Mouse (Mus musculus) heart, adult 2 months (tissue): Measurements from ENCODE around the gene Ing4.

Experiments used
- CTCF ChIP-seq: fragments of 200-600 bp; IDR thresholded peaks from 2 replicates; pipeline ENCODE4 v1.8.1; 2022; ENCODE audit warnings: antibody characterized with exemption, mild to moderate bottlenecking, moderate library complexity
- EP300 ChIP-seq: fragments of 200-500 bp; IDR thresholded peaks from 2 replicates; pipeline ENCODE4 v1.6.1; 2011; ENCODE audit warnings: low read depth, low read length, control low read depth; ENCODE audit not compliant: insufficient read depth
- POLR2A ChIP-seq: fragments of 200-500 bp; IDR thresholded peaks from 2 replicates; pipeline ENCODE4 v1.6.1; 2011; ENCODE audit warnings: mild to moderate bottlenecking, low read depth, low read length, control low read depth; ENCODE audit not compliant: insufficient read depth

GRCm38 (mm10) chr6:124996551-124997501 lies 42.7 kb upstream of the Ing4 start, which contains the start of gene Pianp:
- TF ChIP-seq POLR2A: no peak
- no peak for TF ChIP-seq CTCF
- TF ChIP-seq EP300: no peak
